Mouse (Mus musculus) forebrain, embryonic 15.5 days (tissue): ENCODE results near the gene Fxyd6. TPM values are rescaled to one million over a fixed set of nuclear protein-coding genes. Genes with fewer than 3 reads are reported as not detected.

Source experiments
- ATAC-seq: fragments of 200-750 bp; cut with Nextera tagmentation; replicated peaks from 2 replicates; pipeline ENCODE4 v1.8.0; 2017; ENCODE audit warnings: mild to moderate bottlenecking, moderate TSS enrichment, moderate library complexity
- H3K27ac ChIP-seq: fragments of 300-500 bp; sonication (generic); replicated peaks from 2 replicates; pipeline ENCODE4 v1.5.1; 2015; ENCODE audit warnings: mild to moderate bottlenecking, inconsistent platforms
- H3K27me3 ChIP-seq: fragments of 300-500 bp; sonication (generic); 2 replicates; pipeline ENCODE4 v1.6.1; 2015; ENCODE audit warnings: inconsistent platforms
- H3K36me3 ChIP-seq: fragments of 300-500 bp; sonication (generic); 2 replicates; pipeline ENCODE4 v1.6.1; 2015; ENCODE audit warnings: mild to moderate bottlenecking, inconsistent platforms
- H3K4me1 ChIP-seq: fragments of 300-500 bp; sonication (generic); 2 replicates; pipeline ENCODE4 v1.6.1; 2015; ENCODE audit warnings: inconsistent platforms
- H3K4me2 ChIP-seq: fragments of 300-500 bp; sonication (generic); replicated peaks from 2 replicates; pipeline ENCODE4 v1.6.1; 2015; ENCODE audit warnings: mild to moderate bottlenecking, inconsistent platforms
- H3K4me3 ChIP-seq: fragments of 300-500 bp; sonication (generic); 2 replicates; pipeline ENCODE4 v1.5.1; 2015; ENCODE audit warnings: mild to moderate bottlenecking, inconsistent platforms
- H3K9ac ChIP-seq: fragments of 300-500 bp; sonication (generic); replicated peaks from 2 replicates; pipeline ENCODE4 v1.6.1; 2015; ENCODE audit warnings: mild to moderate bottlenecking, inconsistent platforms
- H3K9me3 ChIP-seq: fragments of 300-500 bp; sonication (generic); 2 replicates; pipeline ENCODE4 v1.6.1; 2016; ENCODE audit warnings: inconsistent platforms
- WGBS: fragments of 180-500 bp; shearing (Covaris S2); methylation state at CpG from one replicate; pipeline ENCODE4 v1.1.7; 2015; ENCODE audit warnings: mixed read lengths; 5-methylcytosine and 5-hydroxymethylcytosine counted together
- polyA plus RNA-seq: library from polyadenylated mRNA; unstranded; fragments of >200 nt; fragmentation: Nextera tagmentation; extraction: Ambion mirVana; gene quantifications from 2 replicates; pipeline ENCODE4 v1.2.1, GENCODE M21; 2015

Gene Fxyd6
- polyA plus RNA-seq, 1 experiment from 2014 or later, result 481 TPM

GRCm38 (mm10) chr9:45413478-45414140, 43.6 kb downstream of the Fxyd6 start:
- no peak overlapping the region for H3K4me2 ChIP-seq
- no peak for ATAC-seq
- peaks cover 5% of the 10 kb centered on the region for H3K4me1 ChIP-seq
- H3K27ac ChIP-seq, result no peak overlapping the region
- H3K4me3 ChIP-seq, result no peak overlapping the region
- H3K9ac ChIP-seq, result no peak overlapping the region
- no peaks in the 10 kb centered on the region for H3K36me3 ChIP-seq
- H3K9me3 ChIP-seq, result no peaks in the 10 kb centered on the region
- 63% methylated on average over 5 of the region's 5 CpGs for WGBS
- H3K27me3 ChIP-seq, result 0 out of 2 replicates have a peak, but pooled peaks cover 3% of the 10 kb centered on the region

GRCm38 (mm10) chr9:45415912-45416311, 45.9 kb downstream of the Fxyd6 start:
- 34% methylated on average over 4 of the region's 4 CpGs for WGBS
- Histone ChIP-seq H3K27ac (no peak overlapping the region), H3K4me3 (no peak overlapping the region), H3K36me3 (no peaks in the 10 kb centered on the region), H3K27me3 (no peaks in the 10 kb centered on the region), H3K4me1 (peaks cover 5% of the 10 kb centered on the region), H3K9ac (no peak overlapping the region), H3K4me2 (no peak overlapping the region), H3K9me3 (no peaks in the 10 kb centered on the region)
- ATAC-seq, result no peak

GRCm38 (mm10) chr9:45417245-45417644, 47.3 kb downstream of the Fxyd6 start:
- H3K27ac ChIP-seq, result no peak overlapping the region
- H3K9ac ChIP-seq, result no peak overlapping the region
- H3K4me2 ChIP-seq, result no peak overlapping the region
- no peak overlapping the region for H3K4me3 ChIP-seq
- 29% methylated on average over 8 of the region's 8 CpGs for WGBS
- no peaks in the 10 kb centered on the region for H3K9me3 ChIP-seq
- peaks cover under 1% of the 10 kb centered on the region for H3K4me1 ChIP-seq
- no peak for ATAC-seq
- H3K36me3 ChIP-seq, result no peaks in the 10 kb centered on the region
- H3K27me3 ChIP-seq, result no peaks in the 10 kb centered on the region

GRCm38 (mm10) chr9:45418252-45418651, 48.3 kb downstream of the Fxyd6 start:
- no peak overlapping the region for H3K27ac ChIP-seq
- no peak overlapping the region for H3K9ac ChIP-seq
- no peaks in the 10 kb centered on the region for H3K4me1 ChIP-seq
- H3K27me3 ChIP-seq, result no peaks in the 10 kb centered on the region
- WGBS, result 70% methylated on average over 8 of the region's 8 CpGs
- H3K4me2 ChIP-seq, result no peak overlapping the region
- H3K36me3 ChIP-seq, result no peaks in the 10 kb centered on the region
- no peaks in the 10 kb centered on the region for H3K9me3 ChIP-seq
- H3K4me3 ChIP-seq, result no peak overlapping the region
- no peak for ATAC-seq

GRCm38 (mm10) chr9:45421209-45421608, 51.2 kb downstream of the Fxyd6 start:
- H3K9me3 ChIP-seq, result no peaks in the 10 kb centered on the region
- 65% methylated on average over 8 of the region's 8 CpGs for WGBS
- no peak overlapping the region for H3K4me3 ChIP-seq
- H3K27ac ChIP-seq, result no peak overlapping the region
- ATAC-seq, result no peak
- H3K36me3 ChIP-seq, result no peaks in the 10 kb centered on the region
- H3K4me1 ChIP-seq, result no peaks in the 10 kb centered on the region
- H3K27me3 ChIP-seq, result no peaks in the 10 kb centered on the region
- H3K9ac ChIP-seq, result no peak overlapping the region
- no peak overlapping the region for H3K4me2 ChIP-seq

GRCm38 (mm10) chr9:45422761-45423298, 52.8 kb downstream of the Fxyd6 start:
- no peak overlapping the region for H3K27ac ChIP-seq
- no peaks in the 10 kb centered on the region for H3K4me1 ChIP-seq
- no peaks in the 10 kb centered on the region for H3K36me3 ChIP-seq
- H3K27me3 ChIP-seq, result no peaks in the 10 kb centered on the region
- no peak overlapping the region for H3K9ac ChIP-seq
- no peak overlapping the region for H3K4me3 ChIP-seq
- H3K4me2 ChIP-seq, result no peak overlapping the region
- 75% methylated on average over 7 of the region's 7 CpGs for WGBS
- ATAC-seq, result no peak
- H3K9me3 ChIP-seq, result no peaks in the 10 kb centered on the region

- H3K9ac ChIP-seq, result no peak within 1 kb of the TSS
- no peak within 1 kb of the TSS for H3K4me2 ChIP-seq
- peaks cover 15% of the 10 kb centered on the region for H3K4me1 ChIP-seq
- H3K27ac ChIP-seq, result no peak within 1 kb of the TSS
- 0 out of 2 replicates have a peak, but pooled peaks cover 9% of the 10 kb centered on the region for H3K27me3 ChIP-seq
- no peak for ATAC-seq
- WGBS, result 83% methylated on average over 4 of the region's 4 CpGs
- no peaks in the 10 kb centered on the region for H3K36me3 ChIP-seq
- no peaks in the 10 kb centered on the region for H3K9me3 ChIP-seq
- no peak within 1 kb of the TSS for H3K4me3 ChIP-seq
Measured at GRCm38 (mm10) chr9:45426456-45426855, 56.5 kb downstream of the Fxyd6 start, which contains the start of gene Dscaml1. Gene Dscaml1, plus strand, starts transcription at chr9:45426628.

GRCm38 (mm10) chr9:45429392-45429791, 59.4 kb downstream of the Fxyd6 start:
- ATAC-seq, result no peak
- 27% methylated on average over 5 of the region's 5 CpGs for WGBS
- H3K27me3 ChIP-seq, result 0 out of 2 replicates have a peak, but pooled peaks cover 9% of the 10 kb centered on the region
- no peaks in the 10 kb centered on the region for H3K9me3 ChIP-seq
- peaks cover 44% of the 10 kb centered on the region for H3K4me1 ChIP-seq
- H3K27ac ChIP-seq, result no peak overlapping the region; the same call in 1 of the 2 replicates
- H3K9ac ChIP-seq, result no peak overlapping the region
- peak overlapping the region; percentile 73; the same call in 1 of the 2 replicates for H3K4me2 ChIP-seq
- no peaks in the 10 kb centered on the region for H3K36me3 ChIP-seq
- no peak overlapping the region for H3K4me3 ChIP-seq

- no peaks in the 10 kb centered on the region for H3K36me3 ChIP-seq
- 2% methylated on average over 52 of the region's 54 CpGs for WGBS
- peak overlapping the region; percentile 73 for H3K4me2 ChIP-seq
- H3K27me3 ChIP-seq, result 0 out of 2 replicates have a peak, but pooled peaks cover 9% of the 10 kb centered on the region
- peak; percentile 67 for ATAC-seq
- peak overlapping the region; percentile 73 for H3K4me3 ChIP-seq
- peak overlapping the region; percentile 92 for H3K27ac ChIP-seq
- H3K9me3 ChIP-seq, result no peaks in the 10 kb centered on the region
- peak overlapping the region; percentile 83 for H3K9ac ChIP-seq
- H3K4me1 ChIP-seq, result peaks cover 51% of the 10 kb centered on the region
Measured at GRCm38 (mm10) chr9:45429951-45430697, 60.1 kb downstream of the Fxyd6 start.

- Histone ChIP-seq H3K27me3 (0 out of 2 replicates have a peak, but pooled peaks cover 9% of the 10 kb centered on the region), H3K36me3 (no peaks in the 10 kb centered on the region), H3K4me1 (peaks cover 56% of the 10 kb centered on the region), H3K9me3 (no peaks in the 10 kb centered on the region), H3K4me3 (peak overlapping the region; percentile 73), H3K27ac (peak overlapping the region; percentile 92), H3K4me2 (peak overlapping the region; percentile 73), H3K9ac (peak overlapping the region; percentile 83)
- ATAC-seq, result peak; percentile 24
- WGBS, result 2% methylated on average over 15 of the region's 17 CpGs
Measured at GRCm38 (mm10) chr9:45430698-45430959, 60.6 kb downstream of the Fxyd6 start.

GRCm38 (mm10) chr9:45431150-45431549, 61.2 kb downstream of the Fxyd6 start:
- H3K27ac ChIP-seq, result peak overlapping the region; percentile 92
- H3K9ac ChIP-seq, result peak overlapping the region; percentile 83
- H3K9me3 ChIP-seq, result no peaks in the 10 kb centered on the region
- H3K4me3 ChIP-seq, result peak overlapping the region; percentile 73
- 3% methylated on average over 26 of the region's 26 CpGs for WGBS
- no peak for ATAC-seq
- H3K36me3 ChIP-seq, result no peaks in the 10 kb centered on the region
- H3K4me2 ChIP-seq, result peak overlapping the region; percentile 73
- H3K4me1 ChIP-seq, result peaks cover 61% of the 10 kb centered on the region
- H3K27me3 ChIP-seq, result 0 out of 2 replicates have a peak, but pooled peaks cover 9% of the 10 kb centered on the region

- Histone ChIP-seq H3K9me3 (no peaks in the 10 kb centered on the region), H3K27me3 (0 out of 2 replicates have a peak, but pooled peaks cover 9% of the 10 kb centered on the region), H3K4me2 (peak overlapping the region; percentile 73), H3K27ac (peak overlapping the region; percentile 92), H3K4me3 (peak overlapping the region; percentile 73), H3K36me3 (no peaks in the 10 kb centered on the region), H3K9ac (peak overlapping the region; percentile 83), H3K4me1 (peaks cover 76% of the 10 kb centered on the region)
- peak; percentile 56 for ATAC-seq
- WGBS, result 17% methylated on average over 12 of the region's 12 CpGs
Measured at GRCm38 (mm10) chr9:45432639-45433038, 62.7 kb downstream of the Fxyd6 start.
